Mouse (Mus musculus): Measurements from ENCODE around the gene Cited2.

- TF ChIP-seq POLR2A (IDR thresholded peaks at IDR 0.05; ENCODE audit: borderline replicate concordance, extremely low read depth, insufficient read depth, insufficient read length, poor library complexity, severe bottlenecking) (no peak), CTCF (IDR thresholded peaks at IDR 0.05; ENCODE audit: borderline replicate concordance, extremely low read depth, insufficient read depth, insufficient read length) (no peak)
Measured at GRCm38 (mm10) chr10:17761652-17762051, 38.6 kb downstream of the Cited2 start.

Data from brain, embryonic 14.5 days (tissue).